Mouse (Mus musculus) myocyte (in vitro differentiated cells): ENCODE results near the gene Miga2.

Source experiments
- CEBPB ChIP-seq: IDR thresholded peaks from 2 replicates; pipeline ENCODE4 v1.6.1; 2011; ENCODE audit warnings: mild to moderate bottlenecking, moderate library complexity; ENCODE audit not compliant: poor library complexity, insufficient read depth, severe bottlenecking
- E2F4 ChIP-seq: IDR thresholded peaks from one replicate; pipeline ENCODE4 v1.6.1; 2011; ENCODE audit warnings: mild to moderate bottlenecking, control low read depth, moderate library complexity; ENCODE audit not compliant: insufficient read depth
- MAX ChIP-seq: IDR thresholded peaks from one replicate; pipeline ENCODE4 v1.6.1; 2011; ENCODE audit warnings: low read depth, mild to moderate bottlenecking, control low read depth
- MYOD1 ChIP-seq, 3 experiments: IDR thresholded peaks; one replicate each; pipeline ENCODE4 v1.6.1; 2011; ENCODE audit warnings: control low read depth in 2 of 3, low read depth in 2 of 3, mild to moderate bottlenecking in 2 of 3, moderate library complexity in 1 of 3; ENCODE audit not compliant: insufficient read length in 2 of 3, control insufficient read depth in 1 of 3
- MYOG ChIP-seq, 3 experiments: IDR thresholded peaks; one replicate each; pipeline ENCODE4 v1.6.1; 2011; ENCODE audit warnings: control low read depth in 2 of 3, low read depth in 2 of 3, mild to moderate bottlenecking in 2 of 3; ENCODE audit not compliant: insufficient read length in 2 of 3, control insufficient read depth in 1 of 3, insufficient read depth in 1 of 3
- POLR2A ChIP-seq: IDR thresholded peaks from one replicate; pipeline ENCODE4 v1.6.1; 2011; ENCODE audit warnings: low read depth, mild to moderate bottlenecking, control low read depth, moderate library complexity; ENCODE audit not compliant: insufficient read length
- POLR2AphosphoS2 ChIP-seq: IDR thresholded peaks from one replicate; pipeline ENCODE4 v1.6.1; 2011; ENCODE audit warnings: low read depth, control low read depth; ENCODE audit not compliant: insufficient read length
- REST ChIP-seq: IDR thresholded peaks from one replicate; pipeline ENCODE4 v1.6.1; 2011; ENCODE audit warnings: mild to moderate bottlenecking, control low read depth, moderate library complexity; ENCODE audit not compliant: insufficient read depth, insufficient read length
- SRF ChIP-seq: IDR thresholded peaks from one replicate; pipeline ENCODE4 v1.6.1; 2011; ENCODE audit warnings: low read depth; ENCODE audit not compliant: control insufficient read depth, insufficient read length
- TCF12 ChIP-seq: IDR thresholded peaks from one replicate; pipeline ENCODE4 v1.6.1; 2011; ENCODE audit warnings: mild to moderate bottlenecking, control low read depth; ENCODE audit not compliant: poor library complexity, insufficient read depth, severe bottlenecking
- TCF3 ChIP-seq: IDR thresholded peaks from one replicate; pipeline ENCODE4 v1.6.1; 2011; ENCODE audit warnings: low read depth, control low read depth; ENCODE audit not compliant: insufficient read length
- USF1 ChIP-seq: IDR thresholded peaks from one replicate; pipeline ENCODE4 v1.6.1; 2011; ENCODE audit warnings: low read depth, mild to moderate bottlenecking, control low read depth, moderate library complexity

- no peak for TF ChIP-seq MYOG (IDR thresholded peaks at IDR 0.05; ENCODE audit: control insufficient read depth in 1 of 3, insufficient read depth in 1 of 3, insufficient read length in 2 of 3, low read depth in 2 of 3)
- no peak for TF ChIP-seq MAX
- TF ChIP-seq POLR2AphosphoS2: peak; percentile 14
- TF ChIP-seq POLR2A: no peak
- no peak for TF ChIP-seq REST
- no peak for TF ChIP-seq USF1
- TF ChIP-seq TCF12: no peak
- TF ChIP-seq E2F4: no peak
- no peak for TF ChIP-seq MYOD1 (IDR thresholded peaks at IDR 0.05; ENCODE audit: control insufficient read depth in 1 of 3, insufficient read length in 2 of 3, low read depth in 2 of 3)
- no peak for TF ChIP-seq TCF3
- no peak for TF ChIP-seq SRF
- TF ChIP-seq CEBPB: no peak
Measured at GRCm38 (mm10) chr2:30337179-30337578, 26.9 kb upstream of the Miga2 start.
